Mouse (Mus musculus) CH12.LX (cell line): ENCODE measurements at regions not wholly inside any gene's neighbourhood (a gene's known extent, or its start where the extent isn't known, plus 50 kb on each side); places are given as distances from the start of the nearest gene placed in this dataset.
A peak's percentile ranks its signal among the peaks of the same experiment; 100 is the strongest.
"Not testable (repeated sequence)": the region's sequence is repeated elsewhere in the genome, so short reads cannot be mapped to it uniquely, and the experiment has no call there.

ENCODE experiments used
- DNase-seq: peaks from one replicate; pipeline ENCODE4 v3.0.0-alpha.2; 2013; ENCODE audit errors: extremely low read depth
- H3K27ac ChIP-seq: 2 replicates; pipeline ENCODE4 v1.5.1; 2012; ENCODE audit warnings: low read depth, mild to moderate bottlenecking, control low read depth, moderate library complexity; ENCODE audit not compliant: insufficient read depth
- H3K27me3 ChIP-seq: replicated peaks from 2 replicates; pipeline ENCODE3; 2012; ENCODE audit warnings: inconsistent platforms
- H3K36me3 ChIP-seq, 2 experiments: replicated peaks in 1 of 2; 2 replicates each; pipeline versions ENCODE3 to v1.6.1; 2012; ENCODE audit warnings: inconsistent platforms in 1 of 2, low read length in 1 of 2, mild to moderate bottlenecking in 1 of 2, mixed read lengths in 1 of 2, moderate library complexity in 1 of 2; ENCODE audit not compliant: control insufficient read depth in 1 of 2, insufficient read depth in 1 of 2
- H3K4me1 ChIP-seq, 2 experiments: 2 replicates each; pipeline ENCODE4 v1.6.1; 2012; ENCODE audit warnings: inconsistent platforms in 1 of 2, moderate library complexity in 1 of 2; ENCODE audit not compliant: insufficient read depth in 2 of 2, control insufficient read depth in 1 of 2
- H3K4me2 ChIP-seq: 2 replicates; pipeline ENCODE4 v1.6.1; 2012; ENCODE audit warnings: low read depth, mild to moderate bottlenecking, control low read depth; ENCODE audit not compliant: poor library complexity, insufficient read depth, severe bottlenecking
- H3K4me3 ChIP-seq, 3 experiments: fragments of 150-350 bp in 1 of 3; sonication (generic) in 1 of 3; replicated peaks in 1 of 3; 2 replicates each; pipeline versions ENCODE3 to v1.5.1; 2011 to 2012; ENCODE audit warnings: low read depth in 2 of 3, low read length in 2 of 3, mild to moderate bottlenecking in 2 of 3, moderate library complexity in 2 of 3, control low read depth in 1 of 3, improper control_type of control experiment in 1 of 3, inconsistent platforms in 1 of 3, mixed read lengths in 1 of 3; ENCODE audit not compliant: poor library complexity in 1 of 3
- H3K79me2 ChIP-seq: replicated peaks from 2 replicates; pipeline ENCODE4 v1.6.1; 2012; ENCODE audit warnings: mild to moderate bottlenecking, moderate library complexity; ENCODE audit not compliant: control insufficient read depth, poor library complexity, insufficient read depth, severe bottlenecking; ENCODE audit errors: extremely low read depth
- H3K9ac ChIP-seq: 2 replicates; pipeline ENCODE4 v1.6.1; 2012; ENCODE audit warnings: low read depth, mild to moderate bottlenecking, control low read depth, moderate library complexity; ENCODE audit not compliant: insufficient read depth
- H3K9me3 ChIP-seq: replicated peaks from 2 replicates; pipeline ENCODE3; 2012; ENCODE audit warnings: low read length, inconsistent platforms, mixed read lengths
- BHLHE40 ChIP-seq: IDR thresholded peaks from 2 replicates; pipeline ENCODE4 v1.6.1; 2011; ENCODE audit warnings: mild to moderate bottlenecking, low read depth, low read length, improper control_type of control experiment
- EP300 ChIP-seq: IDR thresholded peaks from 2 replicates; pipeline ENCODE4 v1.6.1; 2011; ENCODE audit warnings: low read length, improper control_type of control experiment
- ETS1 ChIP-seq: conservative IDR thresholded peaks from 2 replicates; pipeline ENCODE4 v1.6.1; 2012; ENCODE audit warnings: low read depth, mild to moderate bottlenecking, inconsistent platforms, low read length, improper control_type of control experiment, moderate library complexity
- IRF4 ChIP-seq: IDR thresholded peaks from 2 replicates; pipeline ENCODE4 v1.6.1; 2014; ENCODE audit warnings: low read depth, mild to moderate bottlenecking, inconsistent platforms, low read length, improper control_type of control experiment
- JUN ChIP-seq: IDR thresholded peaks from 2 replicates; pipeline ENCODE4 v1.6.1; 2011; ENCODE audit warnings: low read depth, mild to moderate bottlenecking, low read length, improper control_type of control experiment, moderate library complexity; ENCODE audit not compliant: insufficient read depth
- JUND ChIP-seq: conservative IDR thresholded peaks from 2 replicates; pipeline ENCODE4 v1.6.1; 2011; ENCODE audit warnings: low read depth, low read length, improper control_type of control experiment
- MAX ChIP-seq: IDR thresholded peaks from 2 replicates; pipeline ENCODE4 v1.6.1; 2011; ENCODE audit warnings: low read length, improper control_type of control experiment
- MYC ChIP-seq: IDR thresholded peaks from 2 replicates; pipeline ENCODE4 v1.6.1; 2011; ENCODE audit warnings: low read depth, mild to moderate bottlenecking, improper control_type of control experiment, low read length
- TCF12 ChIP-seq: IDR thresholded peaks from 2 replicates; pipeline ENCODE4 v1.6.1; 2014; ENCODE audit warnings: low read depth, mild to moderate bottlenecking, inconsistent platforms, low read length, improper control_type of control experiment
- dilution Hi-C: fragments of 300-500 bp; cut with MboI; formaldehyde crosslinking; loops from 2 replicates; pipeline ENCODE4 v1.14.3; 2020; ENCODE audit warnings: low sequenced_read_pairs; ENCODE audit not compliant: extremely low pct_unique_long_range_greater_than_20kb, extremely low pct_ligation_motif_present
- in situ Hi-C: fragments of 300-500 bp; cut with MboI; formaldehyde crosslinking; loops from 3 replicates; pipeline ENCODE4 v1.14.3; 2019; ENCODE audit warnings: low sequenced_read_pairs, low pct_ligation_motif_present, low pct_unique_long_range_greater_than_20kb, mixed read lengths

GRCm38 (mm10) chr17:13432256-13432655 is 77.9 kb downstream of the Tcp10c start:
- H3K27ac ChIP-seq, H3K79me2 ChIP-seq, DNase-seq, H3K36me3 ChIP-seq, H3K9ac ChIP-seq, H3K4me1 ChIP-seq, H3K27me3 ChIP-seq, in situ Hi-C loops, H3K9me3 ChIP-seq, dilution Hi-C loops, H3K4me2 ChIP-seq, H3K4me3 ChIP-seq: not testable (repeated sequence)

GRCm38 (mm10) chr17:13434146-13434545 is 79.8 kb downstream of the Tcp10c start:
- H3K4me1 ChIP-seq, DNase-seq, H3K9ac ChIP-seq, H3K27me3 ChIP-seq, H3K4me2 ChIP-seq, H3K36me3 ChIP-seq, H3K4me3 ChIP-seq, in situ Hi-C loops, dilution Hi-C loops, H3K27ac ChIP-seq, H3K9me3 ChIP-seq, H3K79me2 ChIP-seq: not testable (repeated sequence)

- H3K4me2 ChIP-seq, H3K27ac ChIP-seq, H3K9ac ChIP-seq, H3K79me2 ChIP-seq, dilution Hi-C loops, H3K36me3 ChIP-seq, H3K9me3 ChIP-seq, H3K4me3 ChIP-seq, DNase-seq, in situ Hi-C loops, H3K27me3 ChIP-seq: not testable (repeated sequence)
- H3K4me1 ChIP-seq, result peaks cover 6 to 23% of the 10 kb centered on the region in 2 experiments
Observed at GRCm38 (mm10) chr17:13438790-13439189, 84.4 kb downstream of the Tcp10c start.

- H3K4me3 ChIP-seq, H3K79me2 ChIP-seq, H3K9ac ChIP-seq, H3K27ac ChIP-seq, dilution Hi-C loops, H3K4me2 ChIP-seq, H3K9me3 ChIP-seq, in situ Hi-C loops, H3K27me3 ChIP-seq, H3K36me3 ChIP-seq: not testable (repeated sequence)
- peak; percentile 57 for DNase-seq
- peaks cover 6 to 23% of the 10 kb centered on the region in 2 experiments for H3K4me1 ChIP-seq
- TF ChIP-seq BHLHE40 (peak; percentile 88), JUND (0 out of 2 replicates have a peak, but pooled peaks have one; percentile 39), JUN (peak; percentile 34; the same call in 1 of the 2 replicates), IRF4 (peak; percentile 62; the same call in 1 of the 2 replicates), TCF12 (0 out of 2 replicates have a peak, but pooled peaks have one; percentile 41), EP300 (0 out of 2 replicates have a peak, but pooled peaks have one; percentile 34), MAX (peak; percentile 78), MYC (0 out of 2 replicates have a peak, but pooled peaks have one; percentile 23), ETS1 (peak; percentile 85)
Observed at GRCm38 (mm10) chr17:13440708-13441530, 86.5 kb downstream of the Tcp10c start.

GRCm38 (mm10) chr17:13442229-13442628 is 87.9 kb downstream of the Tcp10c start:
- dilution Hi-C loops, H3K27ac ChIP-seq, H3K79me2 ChIP-seq, H3K9ac ChIP-seq, DNase-seq, H3K27me3 ChIP-seq, H3K36me3 ChIP-seq, H3K4me3 ChIP-seq, in situ Hi-C loops, H3K4me2 ChIP-seq, H3K9me3 ChIP-seq: not testable (repeated sequence)
- H3K4me1 ChIP-seq, result peaks cover 6 to 23% of the 10 kb centered on the region in 2 experiments
